Mouse (Mus musculus): ENCODE measurements around the gene Slc25a26.

GRCm38 (mm10) chr6:94646274-94646863 lies 146.2 kb downstream of the Slc25a26 start:
- TF ChIP-seq CTCF (IDR thresholded peaks at IDR 0.05; ENCODE audit: low read depth, low read length) (no peak), POLR2A (IDR thresholded peaks at IDR 0.05; ENCODE audit: borderline replicate concordance, low read depth, low read length) (no peak)
